Mouse (Mus musculus) ES-Bruce4 (cell line): ENCODE measurements around the gene Tbxas1.

ENCODE experiments used
- CTCF ChIP-seq: IDR thresholded peaks from one replicate; pipeline ENCODE4 v1.8.1; 2011; ENCODE audit warnings: low read depth, low read length
- EP300 ChIP-seq: IDR thresholded peaks from 2 replicates; pipeline ENCODE4 v1.6.1; 2011; ENCODE audit warnings: low read depth, low read length; ENCODE audit not compliant: insufficient read depth
- POLR2A ChIP-seq: IDR thresholded peaks from one replicate; pipeline ENCODE4 v1.8.1; 2011; ENCODE audit warnings: low read length; ENCODE audit not compliant: insufficient read depth

- no peak for TF ChIP-seq EP300
- TF ChIP-seq CTCF: no peak
- no peak for TF ChIP-seq POLR2A
Observed at GRCm38 (mm10) chr6:38877674-38878073, 2.5 kb downstream of the Tbxas1 start.
